Mouse (Mus musculus): ENCODE measurements at regions not wholly inside any gene's neighbourhood (a gene's known extent, or its start where the extent isn't known, plus 50 kb on each side); places are given as distances from the start of the nearest gene placed in this dataset.

GRCm38 (mm10) chr17:75895436-75895835, 343.7 kb upstream of the Fam98a start:
- DNase-seq (ENCODE audit: low read depth, low spot score), result no peak

GRCm38 (mm10) chr17:75894934-75895333, 343.2 kb upstream of the Fam98a start:
- no peak for DNase-seq (ENCODE audit: low read depth, low spot score)

GRCm38 (mm10) chr17:75893559-75893958, 341.8 kb upstream of the Fam98a start:
- no peak for DNase-seq (ENCODE audit: low read depth, low spot score)

- no peak for DNase-seq (ENCODE audit: low read depth, low spot score)
These were observed 340.4 kb upstream of the Fam98a start for GRCm38 (mm10) chr17:75892156-75892555.

DNA sequence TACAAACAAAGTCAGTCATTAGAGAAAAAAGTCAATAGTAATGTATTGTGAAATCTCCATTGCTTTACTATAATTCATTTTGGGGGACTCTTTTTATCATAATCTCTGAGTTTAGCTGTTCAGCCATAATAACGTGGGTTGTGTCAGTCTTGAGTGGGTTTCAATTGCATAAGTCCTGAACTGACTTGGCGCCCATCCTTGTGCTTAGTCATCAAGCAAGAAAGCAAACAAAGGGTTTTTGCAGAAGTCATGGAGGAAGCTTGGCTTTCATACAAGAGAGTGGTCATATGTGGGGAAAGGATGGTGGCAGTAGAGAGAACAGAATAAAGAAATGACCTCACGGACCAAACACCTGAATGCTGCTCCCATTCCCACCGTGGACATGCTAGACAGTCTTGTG, 339.8 kb upstream of the Fam98a start:
- no peak for DNase-seq (ENCODE audit: low read depth, low spot score)

DNA sequence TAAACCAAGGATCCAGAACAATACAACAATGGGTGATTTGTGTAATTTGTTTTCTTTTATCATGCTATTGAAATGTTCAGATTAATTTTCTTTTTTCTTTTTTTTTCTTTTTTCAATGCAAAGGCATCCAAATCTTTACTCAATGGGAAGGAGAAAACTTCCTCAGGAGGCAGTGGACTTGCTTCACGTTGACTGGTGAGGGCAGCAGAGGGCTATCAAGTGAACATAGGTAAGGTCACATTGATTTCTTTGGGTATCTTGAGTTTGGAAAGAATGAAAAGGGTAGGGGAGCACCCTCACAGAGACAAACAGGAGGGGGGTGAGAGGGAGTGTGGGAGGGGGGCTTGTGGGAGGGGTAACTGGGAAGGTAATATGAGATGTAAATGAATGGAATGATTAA, 326.1 kb upstream of the Fam98a start:
- DNase-seq (ENCODE audit: low read depth, low spot score), result peak; percentile 8

- no peak for DNase-seq (ENCODE audit: low read depth, low spot score)
These were observed 325.1 kb upstream of the Fam98a start for GRCm38 (mm10) chr17:75876895-75877294.

- DNase-seq (ENCODE audit: low read depth, low spot score), result peak; percentile 5
These were observed 322.8 kb upstream of the Fam98a start for GRCm38 (mm10) chr17:75874535-75874934.

DNA sequence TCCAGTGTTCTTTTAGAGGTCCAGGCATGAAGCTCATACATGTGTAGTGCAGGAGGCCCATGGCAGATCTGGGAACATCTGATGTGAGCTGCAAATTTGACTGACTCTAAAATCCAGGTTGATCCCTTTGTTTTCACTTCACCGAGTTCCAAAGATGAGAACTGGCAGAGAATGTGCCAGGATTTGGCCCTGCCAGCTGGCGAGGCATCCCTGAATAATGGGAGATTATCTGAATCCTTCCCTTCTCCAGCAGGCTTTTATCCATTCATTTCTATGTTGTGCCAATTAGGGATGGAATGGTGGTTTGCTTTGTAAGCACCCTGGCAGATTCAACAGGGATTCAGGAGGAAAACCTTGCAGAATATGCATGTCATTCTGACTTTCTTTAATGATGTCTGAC, 318.7 kb upstream of the Fam98a start:
- DNase-seq (ENCODE audit: low read depth, low spot score), result no peak

DNA sequence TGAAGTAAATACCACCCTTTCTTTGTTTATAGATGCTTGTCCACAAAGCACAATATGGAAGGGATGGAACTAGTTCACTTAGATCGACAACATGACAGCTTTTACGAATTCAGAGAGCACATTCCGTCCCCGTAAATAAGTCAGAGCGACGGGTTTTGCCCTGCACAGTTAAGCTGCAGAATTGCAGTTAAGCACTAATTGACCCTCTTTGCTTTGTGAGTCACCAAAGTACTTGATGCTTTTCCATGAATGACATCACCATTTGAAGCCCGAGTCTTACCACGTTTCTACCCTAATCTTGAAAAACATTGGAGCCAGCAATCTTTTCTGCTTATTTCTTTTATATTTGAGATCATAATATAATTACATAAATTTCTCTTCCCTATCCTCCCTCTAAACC, 305.3 kb upstream of the Fam98a start:
- no peak for DNase-seq (ENCODE audit: low read depth, low spot score)

GRCm38 (mm10) chr17:75815997-75816626, 264.4 kb upstream of the Fam98a start:
- no peak for DNase-seq (ENCODE audit: low read depth, low spot score)

DNA sequence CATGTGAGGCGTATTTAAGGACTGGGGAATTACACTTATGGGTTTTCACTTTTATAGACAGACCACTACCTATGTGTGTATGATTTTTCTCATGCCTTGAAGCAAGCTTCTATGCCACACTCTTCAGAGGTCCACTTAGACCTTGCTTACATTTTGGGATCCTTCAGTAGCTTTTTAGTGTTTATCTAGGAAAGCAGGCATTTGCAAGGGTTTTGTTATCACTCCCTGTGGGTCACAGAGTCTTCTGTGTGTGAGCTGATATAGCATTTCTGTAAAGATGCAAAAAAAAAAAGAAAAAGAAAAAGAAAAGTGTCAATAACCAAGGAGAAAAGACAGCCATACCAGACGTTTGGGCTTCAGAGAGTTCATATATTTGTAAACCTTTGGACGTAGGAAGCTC, 260.4 kb upstream of the Fam98a start:
- no peak for DNase-seq (ENCODE audit: low read depth, low spot score)

GRCm38 (mm10) chr17:75808524-75809326, 257.0 kb upstream of the Fam98a start:
- DNase-seq (ENCODE audit: low read depth, low spot score), result no peak

- DNase-seq (ENCODE audit: low read depth, low spot score), result no peak
These were observed 256.3 kb upstream of the Fam98a start for GRCm38 (mm10) chr17:75808025-75808424.

DNA sequence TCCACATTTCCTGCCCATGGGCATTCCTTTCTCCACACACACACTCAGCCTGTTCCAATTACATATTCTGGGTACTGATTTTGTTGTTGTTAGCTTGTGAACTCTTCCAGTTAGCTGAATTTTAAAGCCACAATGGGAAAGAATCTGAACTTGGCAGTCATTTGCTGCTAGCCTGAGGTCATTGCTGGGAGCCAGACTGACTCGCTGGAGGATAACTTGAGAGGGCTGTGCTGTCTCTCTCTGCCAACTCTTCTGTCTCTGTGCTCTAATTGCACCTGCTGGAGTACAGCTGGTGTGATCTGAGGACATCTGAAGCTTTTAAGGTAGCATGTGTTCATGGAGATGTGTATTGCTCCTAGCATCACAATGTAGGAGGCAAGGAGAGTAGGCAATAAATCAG, 252.6 kb upstream of the Fam98a start:
- no peak for DNase-seq (ENCODE audit: low read depth, low spot score)

GRCm38 (mm10) chr17:75796380-75796779, 244.6 kb upstream of the Fam98a start:
- DNase-seq (ENCODE audit: low read depth, low spot score), result no peak

GRCm38 (mm10) chr17:75795772-75796171, 244.0 kb upstream of the Fam98a start:
- DNase-seq (ENCODE audit: low read depth, low spot score), result no peak

- DNase-seq (ENCODE audit: low read depth, low spot score), result peak; percentile 5
These were observed 228.0 kb upstream of the Fam98a start for GRCm38 (mm10) chr17:75779770-75780169.

DNA sequence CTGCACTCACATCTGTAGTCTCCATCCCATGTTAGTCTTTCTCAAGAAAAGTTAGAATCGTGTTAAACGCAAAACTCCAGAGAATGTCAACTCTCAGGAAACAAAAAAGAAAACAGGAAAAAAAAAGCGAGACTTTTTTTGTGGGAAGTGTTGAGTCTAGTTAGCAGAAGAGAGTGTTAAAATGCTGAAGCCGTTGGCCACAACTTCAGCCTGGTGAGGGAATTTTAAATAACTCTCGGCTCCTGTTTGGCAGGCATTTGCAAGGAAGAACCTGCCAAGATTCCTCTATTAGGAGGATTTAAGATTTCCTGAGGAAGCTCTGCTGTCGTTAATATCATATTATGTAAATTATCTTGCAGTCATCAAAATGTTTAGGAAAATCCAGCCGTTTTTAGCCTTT, 224.9 kb upstream of the Fam98a start:
- DNase-seq (ENCODE audit: low read depth, low spot score), result no peak

DNA sequence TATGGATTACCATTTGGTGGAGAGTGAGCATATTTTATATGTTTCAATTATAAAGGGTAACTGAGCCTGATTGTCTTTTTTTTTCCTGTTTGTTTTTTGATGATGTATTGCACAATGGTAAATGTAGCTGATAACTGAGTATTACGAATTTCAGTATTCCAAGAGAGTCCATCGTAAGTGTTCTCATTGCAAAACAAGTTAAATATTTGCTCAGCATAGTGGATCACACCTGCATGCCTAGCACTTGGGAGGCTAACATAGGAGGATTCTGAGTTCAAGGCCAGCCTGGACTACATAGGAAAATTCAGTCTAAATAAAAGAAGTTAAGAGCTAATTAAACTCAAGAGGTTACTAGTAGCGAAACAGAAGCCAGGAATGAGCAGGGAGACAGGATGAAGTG, 223.8 kb upstream of the Fam98a start:
- no peak for DNase-seq (ENCODE audit: low read depth, low spot score)

GRCm38 (mm10) chr17:75772861-75773260, 221.1 kb upstream of the Fam98a start:
- no peak for DNase-seq (ENCODE audit: low read depth, low spot score)

DNA sequence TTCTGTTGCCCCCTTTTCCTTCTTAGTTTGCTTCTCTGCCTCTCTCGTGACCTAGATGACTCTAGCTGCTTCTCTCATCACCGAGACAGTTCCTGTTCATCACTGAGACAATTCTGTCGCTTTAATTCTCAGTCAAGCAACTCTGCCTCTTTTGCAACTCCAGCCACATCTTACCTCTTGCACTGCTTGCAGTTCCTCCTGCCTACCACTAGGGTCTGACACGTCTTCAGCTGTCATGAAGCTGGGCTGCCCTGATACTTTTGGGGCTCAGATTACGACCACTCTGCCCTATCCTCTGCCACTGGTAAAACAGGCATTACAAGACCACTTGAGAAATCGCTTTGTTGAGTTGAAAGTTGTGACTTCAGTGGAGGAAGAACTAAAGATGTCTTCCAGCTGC, 216.9 kb upstream of the Fam98a start:
- peak; percentile 5 for DNase-seq (ENCODE audit: low read depth, low spot score)

- DNase-seq (ENCODE audit: low read depth, low spot score), result no peak
These were observed 211.6 kb upstream of the Fam98a start for GRCm38 (mm10) chr17:75763391-75763790.
